Mouse (Mus musculus): Measurements from ENCODE around the gene Tmem219. TPM values are rescaled to one million over a fixed set of nuclear protein-coding genes. Genes with fewer than 3 reads are reported as not detected.

Gene Tmem219
- polyA plus RNA-seq, 1 experiment from 2014 or later = 18.7 TPM

- Histone ChIP-seq H3K36me3 (ENCODE audit: control insufficient read depth, insufficient read depth) (peaks cover 33% of the 10 kb centered on the region), H3K4me1 (ENCODE audit: control insufficient read depth, low read depth, low read length) (peaks cover 22% of the 10 kb centered on the region), H3K4me3 (ENCODE audit: low read depth, low read length) (peak within 1 kb of the TSS; percentile 73), H3K27ac (ENCODE audit: low read length) (peak within 1 kb of the TSS; percentile 76), H3K4me2 (ENCODE audit: low read depth, low read length) (peak within 1 kb of the TSS; percentile 98), H3K9ac (ENCODE audit: low read depth, low read length) (peak within 1 kb of the TSS; percentile 75), H3K27me3 (ENCODE audit: control insufficient read depth, insufficient read depth, low read depth, low read length) (no peaks in the 10 kb centered on the region), H3K9me3 (replicated peaks; ENCODE audit: control insufficient read depth, low read length) (no peaks in the 10 kb centered on the region)
- 1% methylated on average over 42 of the region's 42 CpGs for WGBS (ENCODE audit: insufficient replicate concordance)
- ATAC-seq (ENCODE audit: low read depth) = peak; percentile 97
Observed at GRCm38 (mm10) chr7:126861429-126862130, 61.1 kb downstream of the Tmem219 start, which contains the start of gene Hirip3. Gene Hirip3, plus strand, starts transcription at chr7:126861972.

GRCm38 (mm10) chr7:126860987-126861386 is 61.7 kb downstream of the Tmem219 start:
- peak overlapping the region; percentile 73 for H3K4me3 ChIP-seq (ENCODE audit: low read depth, low read length)
- H3K36me3 ChIP-seq (ENCODE audit: control insufficient read depth, insufficient read depth) = peaks cover 31% of the 10 kb centered on the region
- H3K9ac ChIP-seq (ENCODE audit: low read depth, low read length) = peak overlapping the region; percentile 75
- 27% methylated on average over 5 of the region's 5 CpGs for WGBS (ENCODE audit: insufficient replicate concordance)
- peaks cover 22% of the 10 kb centered on the region for H3K4me1 ChIP-seq (ENCODE audit: control insufficient read depth, low read depth, low read length)
- H3K27me3 ChIP-seq (ENCODE audit: control insufficient read depth, insufficient read depth, low read depth, low read length) = no peaks in the 10 kb centered on the region
- H3K4me2 ChIP-seq (ENCODE audit: low read depth, low read length) = peak overlapping the region; percentile 98
- no peak for ATAC-seq (ENCODE audit: low read depth)
- peak overlapping the region; percentile 29 for H3K27ac ChIP-seq (ENCODE audit: low read length)
- no peaks in the 10 kb centered on the region for H3K9me3 ChIP-seq (replicated peaks; ENCODE audit: control insufficient read depth, low read length)

GRCm38 (mm10) chr7:126856741-126857420 is 65.8 kb downstream of the Tmem219 start:
- Histone ChIP-seq H3K27ac (ENCODE audit: low read length) (no peak overlapping the region), H3K9me3 (replicated peaks; ENCODE audit: control insufficient read depth, low read length) (no peaks in the 10 kb centered on the region), H3K4me1 (ENCODE audit: control insufficient read depth, low read depth, low read length) (peaks cover 7% of the 10 kb centered on the region), H3K4me2 (ENCODE audit: low read depth, low read length) (no peak overlapping the region), H3K36me3 (ENCODE audit: control insufficient read depth, insufficient read depth) (peaks cover 22% of the 10 kb centered on the region), H3K9ac (ENCODE audit: low read depth, low read length) (no peak overlapping the region), H3K27me3 (ENCODE audit: control insufficient read depth, insufficient read depth, low read depth, low read length) (no peaks in the 10 kb centered on the region), H3K4me3 (ENCODE audit: low read depth, low read length) (no peak overlapping the region)
- WGBS (ENCODE audit: insufficient replicate concordance) = 72% methylated on average over 9 of the region's 9 CpGs
- ATAC-seq (ENCODE audit: low read depth) = no peak

- 90% methylated on average over 3 of the region's 3 CpGs for WGBS (ENCODE audit: insufficient replicate concordance)
- Histone ChIP-seq H3K4me2 (ENCODE audit: low read depth, low read length) (no peak overlapping the region), H3K27ac (ENCODE audit: low read length) (no peak overlapping the region), H3K36me3 (ENCODE audit: control insufficient read depth, insufficient read depth) (peaks cover 22% of the 10 kb centered on the region), H3K27me3 (ENCODE audit: control insufficient read depth, insufficient read depth, low read depth, low read length) (no peaks in the 10 kb centered on the region), H3K4me1 (ENCODE audit: control insufficient read depth, low read depth, low read length) (no peaks in the 10 kb centered on the region), H3K9me3 (replicated peaks; ENCODE audit: control insufficient read depth, low read length) (no peaks in the 10 kb centered on the region), H3K4me3 (ENCODE audit: low read depth, low read length) (no peak overlapping the region), H3K9ac (ENCODE audit: low read depth, low read length) (no peak overlapping the region)
- no peak for ATAC-seq (ENCODE audit: low read depth)
Observed at GRCm38 (mm10) chr7:126855641-126856040, 67.1 kb downstream of the Tmem219 start.

GRCm38 (mm10) chr7:126853454-126853853 is 69.3 kb downstream of the Tmem219 start:
- ATAC-seq (ENCODE audit: low read depth) = no peak
- no peak overlapping the region for H3K4me2 ChIP-seq (ENCODE audit: low read depth, low read length)
- no peak overlapping the region for H3K9ac ChIP-seq (ENCODE audit: low read depth, low read length)
- 73% methylated on average over 5 of the region's 5 CpGs for WGBS (ENCODE audit: insufficient replicate concordance)
- H3K4me1 ChIP-seq (ENCODE audit: control insufficient read depth, low read depth, low read length) = no peaks in the 10 kb centered on the region
- no peaks in the 10 kb centered on the region for H3K9me3 ChIP-seq (replicated peaks; ENCODE audit: control insufficient read depth, low read length)
- no peak overlapping the region for H3K27ac ChIP-seq (ENCODE audit: low read length)
- H3K4me3 ChIP-seq (ENCODE audit: low read depth, low read length) = no peak overlapping the region
- H3K27me3 ChIP-seq (ENCODE audit: control insufficient read depth, insufficient read depth, low read depth, low read length) = peaks cover 20% of the 10 kb centered on the region
- H3K36me3 ChIP-seq (ENCODE audit: control insufficient read depth, insufficient read depth) = peaks cover 13% of the 10 kb centered on the region

- H3K4me3 ChIP-seq (ENCODE audit: low read depth, low read length) = no peak overlapping the region
- no peaks in the 10 kb centered on the region; the same call in 1 of the 2 replicates for H3K4me1 ChIP-seq (ENCODE audit: control insufficient read depth, low read depth, low read length)
- H3K27ac ChIP-seq (ENCODE audit: low read length) = no peak overlapping the region
- no peak overlapping the region for H3K4me2 ChIP-seq (ENCODE audit: low read depth, low read length)
- no peaks in the 10 kb centered on the region for H3K9me3 ChIP-seq (replicated peaks; ENCODE audit: control insufficient read depth, low read length)
- peaks cover 5% of the 10 kb centered on the region for H3K36me3 ChIP-seq (ENCODE audit: control insufficient read depth, insufficient read depth)
- no peak overlapping the region for H3K9ac ChIP-seq (ENCODE audit: low read depth, low read length)
- WGBS (ENCODE audit: insufficient replicate concordance) = 58% methylated on average over 12 of the region's 12 CpGs
- H3K27me3 ChIP-seq (ENCODE audit: control insufficient read depth, insufficient read depth, low read depth, low read length) = peaks cover 43% of the 10 kb centered on the region
- ATAC-seq (ENCODE audit: low read depth) = no peak
Observed at GRCm38 (mm10) chr7:126851192-126851591, 71.5 kb downstream of the Tmem219 start.

GRCm38 (mm10) chr7:126850161-126850560 is 72.6 kb downstream of the Tmem219 start:
- Histone ChIP-seq H3K4me2 (ENCODE audit: low read depth, low read length) (no peak overlapping the region), H3K36me3 (ENCODE audit: control insufficient read depth, insufficient read depth) (peaks cover 3% of the 10 kb centered on the region; the same call in 1 of the 2 replicates), H3K4me1 (ENCODE audit: control insufficient read depth, low read depth, low read length) (no peaks in the 10 kb centered on the region; the same call in 1 of the 2 replicates), H3K27me3 (ENCODE audit: control insufficient read depth, insufficient read depth, low read depth, low read length) (peaks cover 43% of the 10 kb centered on the region), H3K4me3 (ENCODE audit: low read depth, low read length) (no peak overlapping the region), H3K27ac (ENCODE audit: low read length) (no peak overlapping the region), H3K9me3 (replicated peaks; ENCODE audit: control insufficient read depth, low read length) (no peaks in the 10 kb centered on the region), H3K9ac (ENCODE audit: low read depth, low read length) (no peak overlapping the region)
- no peak for ATAC-seq (ENCODE audit: low read depth)
- 52% methylated on average over 6 of the region's 6 CpGs for WGBS (ENCODE audit: insufficient replicate concordance)

- H3K27ac ChIP-seq (ENCODE audit: low read length) = no peak overlapping the region
- H3K4me3 ChIP-seq (ENCODE audit: low read depth, low read length) = no peak overlapping the region
- 10% methylated on average over 10 of the region's 10 CpGs for WGBS (ENCODE audit: insufficient replicate concordance)
- no peak overlapping the region for H3K9ac ChIP-seq (ENCODE audit: low read depth, low read length)
- H3K36me3 ChIP-seq (ENCODE audit: control insufficient read depth, insufficient read depth) = peaks cover 3% of the 10 kb centered on the region; the same call in 1 of the 2 replicates
- H3K9me3 ChIP-seq (replicated peaks; ENCODE audit: control insufficient read depth, low read length) = no peaks in the 10 kb centered on the region
- peaks cover 43% of the 10 kb centered on the region for H3K27me3 ChIP-seq (ENCODE audit: control insufficient read depth, insufficient read depth, low read depth, low read length)
- no peak overlapping the region for H3K4me2 ChIP-seq (ENCODE audit: low read depth, low read length)
- ATAC-seq (ENCODE audit: low read depth) = no peak
- H3K4me1 ChIP-seq (ENCODE audit: control insufficient read depth, low read depth, low read length) = no peaks in the 10 kb centered on the region; the same call in 1 of the 2 replicates
Observed at GRCm38 (mm10) chr7:126848794-126849193, 73.9 kb downstream of the Tmem219 start.

All from liver, embryonic 16.5 days (tissue).